Mouse (Mus musculus): ENCODE measurements around the gene Psmd1.

DNA sequence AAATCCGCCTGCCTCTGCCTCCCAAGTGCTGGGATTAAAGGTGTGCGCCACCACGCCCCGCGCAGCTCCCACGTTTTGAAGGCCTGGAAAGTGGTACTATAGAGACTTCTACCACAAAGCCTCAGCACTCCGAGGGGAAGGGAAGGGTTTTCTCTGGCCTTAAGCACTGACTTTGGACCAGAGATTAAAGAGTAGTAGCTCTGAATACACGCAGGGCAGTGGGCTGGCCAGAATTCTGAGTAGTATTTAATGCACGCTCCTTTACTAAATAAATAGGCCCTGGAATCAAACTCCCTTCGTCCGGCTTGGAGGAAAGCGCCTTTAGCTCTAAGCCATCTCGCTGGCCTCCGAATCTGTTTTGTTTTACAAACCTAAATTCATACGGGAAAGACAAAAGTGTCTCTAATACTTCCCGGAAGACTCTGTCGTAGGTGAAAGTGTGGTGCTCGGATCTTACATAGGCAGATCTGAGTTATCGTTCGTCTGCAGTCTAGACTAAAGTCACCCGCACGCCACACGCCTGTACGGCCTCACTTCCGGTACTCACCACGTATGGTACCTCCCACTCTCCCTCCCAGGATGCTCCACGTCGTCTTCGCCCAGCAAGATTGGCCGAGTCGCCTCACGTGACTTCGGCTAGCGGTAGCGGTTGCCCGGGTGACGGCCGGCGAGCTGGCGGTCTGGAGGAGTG is 90.1 kb downstream of the Psmd1 start, which contains the start of gene Armc9:
- TF ChIP-seq POLR2A (IDR thresholded peaks at IDR 0.05; ENCODE audit: extremely low read depth, insufficient read depth, low read length) (peak; percentile 83), CTCF (IDR thresholded peaks at IDR 0.05; ENCODE audit: low read depth, low read length) (no peak)
